Mouse (Mus musculus) fat pad, adult 2 months (tissue): ENCODE measurements around the gene Spg21.

ENCODE experiments used
- DNase-seq: peaks from one replicate; pipeline ENCODE4 v3.0.0-alpha.2; 2011; ENCODE audit warnings: low read depth, low spot score; ENCODE audit errors: extremely low read depth

The Spg21 gene

DNA sequence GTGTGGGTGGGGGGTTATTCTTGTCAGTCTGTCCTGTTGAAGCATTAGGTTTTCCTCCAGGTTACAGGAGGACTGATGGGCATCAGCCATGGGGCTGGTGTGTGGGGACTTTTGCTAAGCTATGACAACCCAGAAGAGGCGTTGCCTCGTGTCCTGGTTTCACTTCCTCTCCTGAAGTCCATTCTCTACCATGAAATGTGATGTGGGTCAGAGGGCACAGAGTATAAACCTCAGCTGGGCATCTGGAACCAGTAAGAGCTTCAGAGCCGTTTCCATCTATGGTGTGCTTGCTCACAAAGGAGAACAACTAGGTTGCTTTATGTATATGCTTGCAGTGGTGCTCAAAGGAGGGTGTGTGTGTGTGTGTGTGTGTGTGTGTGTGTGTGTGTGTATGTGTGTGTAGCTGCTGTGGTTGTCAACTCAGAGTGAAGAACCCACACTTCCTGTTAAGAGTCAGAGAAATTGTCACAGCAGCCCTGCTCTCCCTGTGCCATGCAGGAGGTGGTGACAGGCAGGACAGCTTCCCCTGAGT is 74.5 kb downstream of the Spg21 start:
- no peak for DNase-seq

DNA sequence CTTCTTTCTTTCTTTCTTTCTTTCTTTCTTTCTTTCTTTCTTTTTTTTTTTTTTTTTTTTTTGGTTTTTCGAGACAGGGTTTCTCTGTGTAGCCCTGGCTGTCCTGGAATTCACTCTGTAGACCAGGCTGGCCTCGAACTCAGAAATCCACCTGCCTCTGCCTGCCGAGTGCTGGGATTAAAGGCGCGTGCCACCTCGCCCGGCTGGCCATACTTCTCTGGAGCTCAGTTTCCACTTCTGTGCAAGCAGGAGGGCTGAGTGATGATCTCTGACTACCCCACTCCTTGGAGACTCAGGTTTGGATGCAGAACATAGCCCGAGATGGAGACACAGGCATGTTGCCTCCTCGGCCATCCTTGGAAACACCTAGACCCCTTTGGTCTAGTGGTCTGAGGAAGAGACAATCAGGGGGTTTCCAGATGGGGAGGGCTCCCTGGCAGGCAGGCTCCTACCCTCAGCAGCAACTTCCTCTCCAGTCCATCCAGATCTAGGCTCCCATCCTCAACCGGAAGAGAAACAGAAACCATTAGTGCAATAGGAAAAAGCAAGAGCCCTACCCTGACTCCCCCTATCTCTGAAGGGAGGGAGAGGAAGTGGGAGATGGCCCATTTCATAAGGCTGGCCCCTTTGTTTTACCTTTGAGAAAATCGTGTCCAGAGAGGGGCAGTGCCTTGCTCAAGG is 75.2 kb downstream of the Spg21 start:
- no peak for DNase-seq

DNA sequence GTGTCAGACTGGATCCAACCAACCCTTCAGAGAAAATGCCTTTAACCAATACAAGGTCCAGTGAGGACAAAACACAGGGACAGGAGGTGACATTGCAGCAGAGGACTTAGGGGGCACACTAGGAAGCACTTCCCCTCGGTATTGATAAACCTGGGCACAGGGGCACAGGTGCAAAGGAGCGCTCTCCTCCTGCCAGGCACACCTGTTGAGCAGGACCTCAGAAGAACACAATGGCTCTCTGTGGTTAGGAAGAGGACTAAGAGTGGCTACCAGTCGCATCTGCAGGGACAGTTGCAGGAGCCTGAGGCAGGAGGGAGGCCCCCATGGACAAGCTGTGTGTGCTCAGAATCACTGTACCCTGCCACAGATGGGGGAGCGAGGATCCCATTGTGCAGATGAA is 75.7 kb downstream of the Spg21 start:
- DNase-seq = no peak
